Mouse (Mus musculus): ENCODE measurements around the gene Prkn. TPM values are rescaled to one million over a fixed set of nuclear protein-coding genes. Genes with fewer than 3 reads are reported as not detected.

The Prkn gene
- polyA plus RNA-seq, 1 experiment from 2014 or later: 2.8 TPM

- no peaks in the 10 kb centered on the region for H3K9me3 ChIP-seq (replicated peaks)
- no peak overlapping the region for H3K27ac ChIP-seq (replicated peaks)
- H3K4me2 ChIP-seq (replicated peaks): no peak overlapping the region
- no peak overlapping the region for H3K9ac ChIP-seq
- H3K4me1 ChIP-seq: no peaks in the 10 kb centered on the region
- 0 out of 2 replicates have a peak, but pooled peaks cover 4% of the 10 kb centered on the region for H3K27me3 ChIP-seq
- no peak for ATAC-seq (ENCODE audit: insufficient number of reproducible peaks, low FRiP score, low TSS enrichment, low read depth)
- 83% methylated on average over 9 of the region's 9 CpGs for WGBS
- no peaks in the 10 kb centered on the region for H3K36me3 ChIP-seq
- no peak overlapping the region for H3K4me3 ChIP-seq (replicated peaks)
These were observed 1080.8 kb downstream of the Prkn start for GRCm38 (mm10) chr17:11921026-11921425.

- Histone ChIP-seq H3K9ac (no peak overlapping the region), H3K36me3 (no peaks in the 10 kb centered on the region), H3K9me3 (replicated peaks) (no peaks in the 10 kb centered on the region), H3K27me3 (no peaks in the 10 kb centered on the region; the same call in 1 of the 2 replicates), H3K4me3 (replicated peaks) (no peak overlapping the region), H3K4me1 (peaks cover 11% of the 10 kb centered on the region; the same call in 1 of the 2 replicates), H3K4me2 (replicated peaks) (no peak overlapping the region), H3K27ac (replicated peaks) (no peak overlapping the region)
- ATAC-seq (ENCODE audit: insufficient number of reproducible peaks, low FRiP score, low TSS enrichment, low read depth): no peak
- WGBS: 83% methylated on average over 9 of the region's 9 CpGs
These were observed 1083.8 kb downstream of the Prkn start for GRCm38 (mm10) chr17:11923989-11924388.

- no peak for ATAC-seq (ENCODE audit: insufficient number of reproducible peaks, low FRiP score, low TSS enrichment, low read depth)
- 21% methylated on average over 11 of the region's 11 CpGs for WGBS
These were observed 1086.7 kb downstream of the Prkn start for GRCm38 (mm10) chr17:11926865-11927386.

GRCm38 (mm10) chr17:11931641-11932040 lies 1091.5 kb downstream of the Prkn start:
- H3K4me3 ChIP-seq (replicated peaks): no peak overlapping the region
- 0 out of 2 replicates have a peak, but pooled peaks cover 6% of the 10 kb centered on the region for H3K4me1 ChIP-seq
- H3K4me2 ChIP-seq (replicated peaks): no peak overlapping the region
- no peak for ATAC-seq (ENCODE audit: insufficient number of reproducible peaks, low FRiP score, low TSS enrichment, low read depth)
- H3K27ac ChIP-seq (replicated peaks): no peak overlapping the region
- H3K27me3 ChIP-seq: no peaks in the 10 kb centered on the region
- WGBS: 84% methylated on average over 4 of the region's 4 CpGs
- no peak overlapping the region for H3K9ac ChIP-seq
- H3K36me3 ChIP-seq: no peaks in the 10 kb centered on the region
- H3K9me3 ChIP-seq (replicated peaks): no peaks in the 10 kb centered on the region

More at GRCm38 (mm10) chr17:11926865-11927386, 1086.7 kb downstream of the Prkn start:
- H3K36me3 ChIP-seq: no peaks in the 10 kb centered on the region
- no peak overlapping the region for H3K4me3 ChIP-seq (replicated peaks)
- no peaks in the 10 kb centered on the region; the same call in 1 of the 2 replicates for H3K27me3 ChIP-seq
- H3K9me3 ChIP-seq (replicated peaks): no peaks in the 10 kb centered on the region
- H3K4me2 ChIP-seq (replicated peaks): no peak overlapping the region
- H3K9ac ChIP-seq: no peak overlapping the region
- H3K27ac ChIP-seq (replicated peaks): no peak overlapping the region
- H3K4me1 ChIP-seq: peaks cover 11% of the 10 kb centered on the region; the same call in 1 of the 2 replicates

GRCm38 (mm10) chr17:11933737-11934136 lies 1093.6 kb downstream of the Prkn start:
- Histone ChIP-seq H3K4me1 (no peaks in the 10 kb centered on the region), H3K9me3 (replicated peaks) (no peaks in the 10 kb centered on the region), H3K9ac (no peak overlapping the region), H3K4me2 (replicated peaks) (no peak overlapping the region), H3K27me3 (no peaks in the 10 kb centered on the region), H3K36me3 (no peaks in the 10 kb centered on the region), H3K27ac (replicated peaks) (no peak overlapping the region), H3K4me3 (replicated peaks) (no peak overlapping the region)
- WGBS: 59% methylated on average over 5 of the region's 5 CpGs
- ATAC-seq (ENCODE audit: insufficient number of reproducible peaks, low FRiP score, low TSS enrichment, low read depth): no peak

- Histone ChIP-seq H3K27me3 (no peaks in the 10 kb centered on the region), H3K36me3 (no peaks in the 10 kb centered on the region), H3K4me2 (replicated peaks) (no peak overlapping the region), H3K9me3 (replicated peaks) (no peaks in the 10 kb centered on the region), H3K4me3 (replicated peaks) (no peak overlapping the region), H3K9ac (no peak overlapping the region), H3K27ac (replicated peaks) (no peak overlapping the region), H3K4me1 (no peaks in the 10 kb centered on the region)
- WGBS: 86% methylated on average over 3 of the region's 3 CpGs
- no peak for ATAC-seq (ENCODE audit: insufficient number of reproducible peaks, low FRiP score, low TSS enrichment, low read depth)
These were observed 1107.3 kb downstream of the Prkn start for GRCm38 (mm10) chr17:11947436-11947835.

- no peak overlapping the region for H3K4me2 ChIP-seq (replicated peaks)
- H3K36me3 ChIP-seq: no peaks in the 10 kb centered on the region
- WGBS: 50% methylated on average over 10 of the region's 10 CpGs
- H3K4me3 ChIP-seq (replicated peaks): no peak overlapping the region
- no peaks in the 10 kb centered on the region; the same call in 1 of the 2 replicates for H3K27me3 ChIP-seq
- no peak overlapping the region for H3K9ac ChIP-seq
- H3K4me1 ChIP-seq: no peaks in the 10 kb centered on the region
- no peak for ATAC-seq (ENCODE audit: insufficient number of reproducible peaks, low FRiP score, low TSS enrichment, low read depth)
- no peaks in the 10 kb centered on the region for H3K9me3 ChIP-seq (replicated peaks)
- no peak overlapping the region for H3K27ac ChIP-seq (replicated peaks)
These were observed 1109.5 kb downstream of the Prkn start for GRCm38 (mm10) chr17:11949551-11950197.

- WGBS: 58% methylated on average over 8 of the region's 8 CpGs
- Histone ChIP-seq H3K4me1 (no peaks in the 10 kb centered on the region), H3K9me3 (replicated peaks) (no peaks in the 10 kb centered on the region), H3K4me2 (replicated peaks) (no peak overlapping the region), H3K36me3 (no peaks in the 10 kb centered on the region), H3K4me3 (replicated peaks) (no peak overlapping the region), H3K27ac (replicated peaks) (no peak overlapping the region), H3K9ac (no peak overlapping the region), H3K27me3 (no peaks in the 10 kb centered on the region; the same call in 1 of the 2 replicates)
- no peak for ATAC-seq (ENCODE audit: insufficient number of reproducible peaks, low FRiP score, low TSS enrichment, low read depth)
These were observed 1110.0 kb downstream of the Prkn start for GRCm38 (mm10) chr17:11950198-11950594.

- no peaks in the 10 kb centered on the region for H3K4me1 ChIP-seq
- ATAC-seq (ENCODE audit: insufficient number of reproducible peaks, low FRiP score, low TSS enrichment, low read depth): no peak
- H3K36me3 ChIP-seq: no peaks in the 10 kb centered on the region
- H3K4me3 ChIP-seq (replicated peaks): no peak overlapping the region
- no peak overlapping the region for H3K27ac ChIP-seq (replicated peaks)
- H3K9ac ChIP-seq: no peak overlapping the region
- H3K9me3 ChIP-seq (replicated peaks): no peaks in the 10 kb centered on the region
- no peaks in the 10 kb centered on the region; the same call in 1 of the 2 replicates for H3K27me3 ChIP-seq
- WGBS: 76% methylated on average over 6 of the region's 6 CpGs
- no peak overlapping the region for H3K4me2 ChIP-seq (replicated peaks)
These were observed 1115.1 kb downstream of the Prkn start for GRCm38 (mm10) chr17:11955317-11955716.

- no peaks in the 10 kb centered on the region for H3K4me1 ChIP-seq
- no peak overlapping the region for H3K27ac ChIP-seq (replicated peaks)
- ATAC-seq (ENCODE audit: insufficient number of reproducible peaks, low FRiP score, low TSS enrichment, low read depth): no peak
- no peaks in the 10 kb centered on the region for H3K27me3 ChIP-seq
- no peak overlapping the region for H3K9ac ChIP-seq
- H3K4me2 ChIP-seq (replicated peaks): no peak overlapping the region
- H3K9me3 ChIP-seq (replicated peaks): no peaks in the 10 kb centered on the region
- H3K4me3 ChIP-seq (replicated peaks): no peak overlapping the region
- 84% methylated on average over 8 of the region's 8 CpGs for WGBS
- no peaks in the 10 kb centered on the region for H3K36me3 ChIP-seq
These were observed 1120.3 kb downstream of the Prkn start for GRCm38 (mm10) chr17:11960492-11960891.

- Histone ChIP-seq H3K36me3 (no peaks in the 10 kb centered on the region), H3K27me3 (no peaks in the 10 kb centered on the region), H3K9ac (no peak overlapping the region), H3K9me3 (replicated peaks) (no peaks in the 10 kb centered on the region), H3K4me3 (replicated peaks) (no peak overlapping the region), H3K27ac (replicated peaks) (no peak overlapping the region), H3K4me1 (no peaks in the 10 kb centered on the region), H3K4me2 (replicated peaks) (no peak overlapping the region)
- 39% methylated on average over 11 of the region's 11 CpGs for WGBS
- no peak for ATAC-seq (ENCODE audit: insufficient number of reproducible peaks, low FRiP score, low TSS enrichment, low read depth)
These were observed 1122.6 kb downstream of the Prkn start for GRCm38 (mm10) chr17:11962808-11963207.

GRCm38 (mm10) chr17:11970160-11970559 lies 1130.0 kb downstream of the Prkn start:
- ATAC-seq (ENCODE audit: insufficient number of reproducible peaks, low FRiP score, low TSS enrichment, low read depth): no peak
- no peak overlapping the region for H3K4me2 ChIP-seq (replicated peaks)
- 82% methylated on average over 1 of the region's 1 CpGs for WGBS
- peaks cover 8% of the 10 kb centered on the region for H3K27me3 ChIP-seq
- no peaks in the 10 kb centered on the region for H3K4me1 ChIP-seq
- no peak overlapping the region for H3K27ac ChIP-seq (replicated peaks)
- no peaks in the 10 kb centered on the region for H3K36me3 ChIP-seq
- no peak overlapping the region for H3K9ac ChIP-seq
- no peak overlapping the region for H3K4me3 ChIP-seq (replicated peaks)
- no peaks in the 10 kb centered on the region for H3K9me3 ChIP-seq (replicated peaks)
